Mouse (Mus musculus): ENCODE measurements around the gene Map6. TPM values are rescaled to one million over a fixed set of nuclear protein-coding genes. Genes with fewer than 3 reads are reported as not detected.
A peak's percentile ranks its signal among the peaks of the same experiment; 100 is the strongest.

Gene Map6
- polyA plus RNA-seq, 1 experiment from 2014 or later, result 1.7 TPM

- no peak for DNase-seq (ENCODE audit: low spot score)
- no peak for TF ChIP-seq CTCF (IDR thresholded peaks at IDR 0.05; ENCODE audit: low read depth)
- H3K4me1 ChIP-seq (replicated peaks; ENCODE audit: insufficient read depth, low read length), result no peaks in the 10 kb centered on the region
- H3K9me3 ChIP-seq (replicated peaks; ENCODE audit: low read length), result no peaks in the 10 kb centered on the region
- H3K36me3 ChIP-seq (ENCODE audit: insufficient read depth, low read length), result no peaks in the 10 kb centered on the region
- no peak overlapping the region for H3K4me3 ChIP-seq (replicated peaks; ENCODE audit: low read depth, low read length)
- no peak overlapping the region for H3K4me2 ChIP-seq (ENCODE audit: low read length)
- no peak for ATAC-seq (replicated peaks; ENCODE audit: low FRiP score, low read depth)
- H3K9ac ChIP-seq (ENCODE audit: low read depth, low read length), result no peak overlapping the region
- 43% methylated on average over 3 of the region's 3 CpGs for WGBS
- H3K27me3 ChIP-seq (ENCODE audit: insufficient read depth, low read length), result no peaks in the 10 kb centered on the region
- H3K27ac ChIP-seq, result no peak overlapping the region
Observed at GRCm38 (mm10) chr7:99287287-99287686, 20.0 kb downstream of the Map6 start.

- 38% methylated on average over 8 of the region's 8 CpGs for WGBS
- H3K27ac ChIP-seq, result no peak overlapping the region
- H3K4me1 ChIP-seq (replicated peaks; ENCODE audit: insufficient read depth, low read length), result no peaks in the 10 kb centered on the region
- no peaks in the 10 kb centered on the region for H3K36me3 ChIP-seq (ENCODE audit: insufficient read depth, low read length)
- peak; percentile 53 for DNase-seq (ENCODE audit: low spot score)
- no peak overlapping the region for H3K4me3 ChIP-seq (replicated peaks; ENCODE audit: low read depth, low read length)
- H3K4me2 ChIP-seq (ENCODE audit: low read length), result 0 out of 2 replicates have a peak overlapping the region, but pooled peaks have one; percentile 9
- H3K9me3 ChIP-seq (replicated peaks; ENCODE audit: low read length), result no peaks in the 10 kb centered on the region
- no peak overlapping the region for H3K9ac ChIP-seq (ENCODE audit: low read depth, low read length)
- no peak for TF ChIP-seq CTCF (IDR thresholded peaks at IDR 0.05; ENCODE audit: low read depth)
- ATAC-seq (replicated peaks; ENCODE audit: low FRiP score, low read depth), result no peak
- no peaks in the 10 kb centered on the region for H3K27me3 ChIP-seq (ENCODE audit: insufficient read depth, low read length)
Observed at GRCm38 (mm10) chr7:99290008-99290407, 22.8 kb downstream of the Map6 start.

- no peak for TF ChIP-seq CTCF (IDR thresholded peaks at IDR 0.05; ENCODE audit: low read depth)
- WGBS, result 59% methylated on average over 6 of the region's 6 CpGs
- H3K9me3 ChIP-seq (replicated peaks; ENCODE audit: low read length), result no peaks in the 10 kb centered on the region
Observed at GRCm38 (mm10) chr7:99290925-99291324, 23.7 kb downstream of the Map6 start.

GRCm38 (mm10) chr7:99294198-99294780 lies 27.0 kb downstream of the Map6 start:
- 87% methylated on average over 2 of the region's 2 CpGs for WGBS
- no peak for TF ChIP-seq CTCF (IDR thresholded peaks at IDR 0.05; ENCODE audit: low read depth)
- no peaks in the 10 kb centered on the region for H3K4me1 ChIP-seq (replicated peaks; ENCODE audit: insufficient read depth, low read length)
- no peaks in the 10 kb centered on the region for H3K9me3 ChIP-seq (replicated peaks; ENCODE audit: low read length)
- ATAC-seq (replicated peaks; ENCODE audit: low FRiP score, low read depth), result no peak
- H3K27ac ChIP-seq, result no peak overlapping the region
- no peak overlapping the region for H3K9ac ChIP-seq (ENCODE audit: low read depth, low read length)
- H3K4me2 ChIP-seq (ENCODE audit: low read length), result no peak overlapping the region
- no peaks in the 10 kb centered on the region for H3K36me3 ChIP-seq (ENCODE audit: insufficient read depth, low read length)
- DNase-seq (ENCODE audit: low spot score), result no peak
- H3K4me3 ChIP-seq (replicated peaks; ENCODE audit: low read depth, low read length), result no peak overlapping the region
- no peaks in the 10 kb centered on the region for H3K27me3 ChIP-seq (ENCODE audit: insufficient read depth, low read length)

More at GRCm38 (mm10) chr7:99290925-99291324, 23.7 kb downstream of the Map6 start:
- H3K4me3 ChIP-seq (replicated peaks; ENCODE audit: low read depth, low read length), result no peak overlapping the region
- ATAC-seq (replicated peaks; ENCODE audit: low FRiP score, low read depth) (no peak), DNase-seq (ENCODE audit: low spot score) (no peak)
- H3K27ac ChIP-seq, result no peak overlapping the region
- no peaks in the 10 kb centered on the region for H3K27me3 ChIP-seq (ENCODE audit: insufficient read depth, low read length)
- H3K36me3 ChIP-seq (ENCODE audit: insufficient read depth, low read length), result no peaks in the 10 kb centered on the region
- H3K9ac ChIP-seq (ENCODE audit: low read depth, low read length), result no peak overlapping the region
- H3K4me2 ChIP-seq (ENCODE audit: low read length), result no peak overlapping the region
- no peaks in the 10 kb centered on the region for H3K4me1 ChIP-seq (replicated peaks; ENCODE audit: insufficient read depth, low read length)

GRCm38 (mm10) chr7:99295104-99295503 lies 27.9 kb downstream of the Map6 start:
- ATAC-seq (replicated peaks; ENCODE audit: low FRiP score, low read depth) (no peak), DNase-seq (ENCODE audit: low spot score) (no peak)
- no peak overlapping the region for H3K4me2 ChIP-seq (ENCODE audit: low read length)
- H3K4me3 ChIP-seq (replicated peaks; ENCODE audit: low read depth, low read length), result no peak overlapping the region
- H3K27ac ChIP-seq, result no peak overlapping the region
- WGBS, result 60% methylated on average over 8 of the region's 8 CpGs
- no peaks in the 10 kb centered on the region for H3K4me1 ChIP-seq (replicated peaks; ENCODE audit: insufficient read depth, low read length)
- H3K27me3 ChIP-seq (ENCODE audit: insufficient read depth, low read length), result no peaks in the 10 kb centered on the region
- TF ChIP-seq CTCF (IDR thresholded peaks at IDR 0.05; ENCODE audit: low read depth), result no peak
- H3K9me3 ChIP-seq (replicated peaks; ENCODE audit: low read length), result no peaks in the 10 kb centered on the region
- no peak overlapping the region for H3K9ac ChIP-seq (ENCODE audit: low read depth, low read length)
- no peaks in the 10 kb centered on the region for H3K36me3 ChIP-seq (ENCODE audit: insufficient read depth, low read length)

GRCm38 (mm10) chr7:99300650-99301175 lies 33.5 kb downstream of the Map6 start:
- no peaks in the 10 kb centered on the region for H3K9me3 ChIP-seq (replicated peaks; ENCODE audit: low read length)
- no peak for TF ChIP-seq CTCF (IDR thresholded peaks at IDR 0.05; ENCODE audit: low read depth)
- WGBS, result 26% methylated on average over 3 of the region's 3 CpGs
- no peak overlapping the region for H3K9ac ChIP-seq (ENCODE audit: low read depth, low read length)
- no peak overlapping the region for H3K4me3 ChIP-seq (replicated peaks; ENCODE audit: low read depth, low read length)
- no peaks in the 10 kb centered on the region for H3K36me3 ChIP-seq (ENCODE audit: insufficient read depth, low read length)
- no peak for DNase-seq (ENCODE audit: low spot score)
- no peak overlapping the region for H3K4me2 ChIP-seq (ENCODE audit: low read length)
- H3K4me1 ChIP-seq (replicated peaks; ENCODE audit: insufficient read depth, low read length), result no peaks in the 10 kb centered on the region
- no peaks in the 10 kb centered on the region for H3K27me3 ChIP-seq (ENCODE audit: insufficient read depth, low read length)
- no peak overlapping the region for H3K27ac ChIP-seq
- no peak for ATAC-seq (replicated peaks; ENCODE audit: low FRiP score, low read depth)

GRCm38 (mm10) chr7:99304029-99304428 lies 36.8 kb downstream of the Map6 start:
- Histone ChIP-seq H3K36me3 (ENCODE audit: insufficient read depth, low read length) (no peaks in the 10 kb centered on the region), H3K4me1 (replicated peaks; ENCODE audit: insufficient read depth, low read length) (no peaks in the 10 kb centered on the region), H3K27ac (no peak overlapping the region), H3K4me3 (replicated peaks; ENCODE audit: low read depth, low read length) (no peak overlapping the region), H3K4me2 (ENCODE audit: low read length) (no peak overlapping the region), H3K9ac (ENCODE audit: low read depth, low read length) (no peak overlapping the region), H3K9me3 (replicated peaks; ENCODE audit: low read length) (no peaks in the 10 kb centered on the region), H3K27me3 (ENCODE audit: insufficient read depth, low read length) (no peaks in the 10 kb centered on the region)
- DNase-seq (ENCODE audit: low spot score) (no peak), ATAC-seq (replicated peaks; ENCODE audit: low FRiP score, low read depth) (no peak)
- WGBS, result 67% methylated on average over 6 of the region's 6 CpGs
- TF ChIP-seq CTCF (IDR thresholded peaks at IDR 0.05; ENCODE audit: low read depth), result no peak
